Mouse (Mus musculus) CH12.LX (cell line): ENCODE results near the gene Tacr2.

Experiments used
- KAT2A ChIP-seq: IDR thresholded peaks from 2 replicates; pipeline ENCODE4 v1.6.1; 2012; ENCODE audit warnings: low read length, improper control_type of control experiment, inconsistent platforms; ENCODE audit not compliant: insufficient replicate concordance
- POLR2AphosphoS2 ChIP-seq: IDR thresholded peaks from 2 replicates; pipeline ENCODE4 v1.6.1; 2011; ENCODE audit warnings: low read depth, low read length, improper control_type of control experiment
- RAD21 ChIP-seq: IDR thresholded peaks from 2 replicates; pipeline ENCODE4 v1.6.1; 2011; ENCODE audit warnings: low read depth, mild to moderate bottlenecking, low read length, improper control_type of control experiment, moderate library complexity
- USF1 ChIP-seq: IDR thresholded peaks from 2 replicates; pipeline ENCODE4 v1.6.1; 2014; ENCODE audit warnings: low read depth, mild to moderate bottlenecking, inconsistent platforms, low read length, improper control_type of control experiment

DNA sequence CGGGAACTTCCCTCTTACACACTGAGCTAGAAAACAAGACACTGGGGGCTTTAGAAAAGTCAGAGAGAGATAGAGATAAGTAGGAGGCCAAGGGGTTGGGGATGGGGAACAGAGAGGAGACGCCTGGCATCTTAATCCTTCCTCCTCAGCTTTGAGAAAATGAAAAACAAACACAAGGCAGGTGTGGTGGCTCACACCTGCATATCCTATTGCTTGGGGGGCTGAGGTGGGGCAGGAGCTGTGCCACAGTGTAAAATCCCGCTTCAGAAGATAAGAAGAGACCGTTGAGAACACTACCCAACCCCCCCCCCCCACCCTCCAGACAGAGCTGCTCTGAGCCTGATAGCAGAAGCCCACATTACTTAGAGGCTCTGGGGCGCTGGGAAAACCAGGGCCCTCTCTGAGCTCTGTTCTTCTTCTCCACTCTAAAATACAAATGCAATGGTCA is 37.0 kb upstream of the Tacr2 start:
- TF ChIP-seq KAT2A (no peak), RAD21 (no peak), USF1 (no peak), POLR2AphosphoS2 (no peak)
